Mouse (Mus musculus) CH12.LX (cell line): Measurements from ENCODE around the gene Hecw2. TPM values are rescaled to one million over a fixed set of nuclear protein-coding genes. Genes with fewer than 3 reads are reported as not detected.

Experiments used
- DNase-seq: peaks from one replicate; pipeline ENCODE4 v3.0.0-alpha.2; 2013; ENCODE audit errors: extremely low read depth
- H3K27ac ChIP-seq: 2 replicates; pipeline ENCODE4 v1.5.1; 2012; ENCODE audit warnings: low read depth, mild to moderate bottlenecking, control low read depth, moderate library complexity; ENCODE audit not compliant: insufficient read depth
- H3K27me3 ChIP-seq: replicated peaks from 2 replicates; pipeline ENCODE3; 2012; ENCODE audit warnings: inconsistent platforms
- H3K36me3 ChIP-seq, 2 experiments: replicated peaks in 1 of 2; 2 replicates each; pipeline versions ENCODE3 to v1.6.1; 2012; ENCODE audit warnings: inconsistent platforms in 1 of 2, low read length in 1 of 2, mild to moderate bottlenecking in 1 of 2, mixed read lengths in 1 of 2, moderate library complexity in 1 of 2; ENCODE audit not compliant: control insufficient read depth in 1 of 2, insufficient read depth in 1 of 2
- H3K4me1 ChIP-seq, 2 experiments: 2 replicates each; pipeline ENCODE4 v1.6.1; 2012; ENCODE audit warnings: inconsistent platforms in 1 of 2, moderate library complexity in 1 of 2; ENCODE audit not compliant: insufficient read depth in 2 of 2, control insufficient read depth in 1 of 2
- H3K4me2 ChIP-seq: 2 replicates; pipeline ENCODE4 v1.6.1; 2012; ENCODE audit warnings: low read depth, mild to moderate bottlenecking, control low read depth; ENCODE audit not compliant: poor library complexity, insufficient read depth, severe bottlenecking
- H3K4me3 ChIP-seq, 3 experiments: fragments of 150-350 bp in 1 of 3; sonication (generic) in 1 of 3; replicated peaks in 1 of 3; 2 replicates each; pipeline versions ENCODE3 to v1.5.1; 2011 to 2012; ENCODE audit warnings: low read depth in 2 of 3, low read length in 2 of 3, mild to moderate bottlenecking in 2 of 3, moderate library complexity in 2 of 3, control low read depth in 1 of 3, improper control_type of control experiment in 1 of 3, inconsistent platforms in 1 of 3, mixed read lengths in 1 of 3; ENCODE audit not compliant: poor library complexity in 1 of 3
- H3K79me2 ChIP-seq: replicated peaks from 2 replicates; pipeline ENCODE4 v1.6.1; 2012; ENCODE audit warnings: mild to moderate bottlenecking, moderate library complexity; ENCODE audit not compliant: control insufficient read depth, poor library complexity, insufficient read depth, severe bottlenecking; ENCODE audit errors: extremely low read depth
- H3K9ac ChIP-seq: 2 replicates; pipeline ENCODE4 v1.6.1; 2012; ENCODE audit warnings: low read depth, mild to moderate bottlenecking, control low read depth, moderate library complexity; ENCODE audit not compliant: insufficient read depth
- H3K9me3 ChIP-seq: replicated peaks from 2 replicates; pipeline ENCODE3; 2012; ENCODE audit warnings: low read length, inconsistent platforms, mixed read lengths
- CHD2 ChIP-seq: IDR thresholded peaks from 2 replicates; pipeline ENCODE4 v1.6.1; 2011; ENCODE audit warnings: low read length, improper control_type of control experiment
- E2F4 ChIP-seq: IDR thresholded peaks from 2 replicates; pipeline ENCODE4 v1.6.1; 2011; ENCODE audit warnings: low read depth, low read length, improper control_type of control experiment; ENCODE audit not compliant: insufficient replicate concordance
- ELF1 ChIP-seq: IDR thresholded peaks from 2 replicates; pipeline ENCODE4 v1.6.1; 2014; ENCODE audit warnings: low read depth, mild to moderate bottlenecking, inconsistent platforms, low read length, improper control_type of control experiment
- ETS1 ChIP-seq: conservative IDR thresholded peaks from 2 replicates; pipeline ENCODE4 v1.6.1; 2012; ENCODE audit warnings: low read depth, mild to moderate bottlenecking, inconsistent platforms, low read length, improper control_type of control experiment, moderate library complexity
- HCFC1 ChIP-seq: IDR thresholded peaks from 2 replicates; pipeline ENCODE4 v1.6.1; 2012; ENCODE audit warnings: low read depth, mild to moderate bottlenecking, inconsistent platforms, low read length, improper control_type of control experiment
- JUN ChIP-seq: IDR thresholded peaks from 2 replicates; pipeline ENCODE4 v1.6.1; 2011; ENCODE audit warnings: low read depth, mild to moderate bottlenecking, low read length, improper control_type of control experiment, moderate library complexity; ENCODE audit not compliant: insufficient read depth
- JUND ChIP-seq: conservative IDR thresholded peaks from 2 replicates; pipeline ENCODE4 v1.6.1; 2011; ENCODE audit warnings: low read depth, low read length, improper control_type of control experiment
- KAT2A ChIP-seq: IDR thresholded peaks from 2 replicates; pipeline ENCODE4 v1.6.1; 2012; ENCODE audit warnings: low read length, improper control_type of control experiment, inconsistent platforms; ENCODE audit not compliant: insufficient replicate concordance
- MAFK ChIP-seq: IDR thresholded peaks from 2 replicates; pipeline ENCODE4 v1.6.1; 2011; ENCODE audit warnings: low read length, improper control_type of control experiment; ENCODE audit not compliant: insufficient replicate concordance
- MAZ ChIP-seq: IDR thresholded peaks from 2 replicates; pipeline ENCODE4 v1.6.1; 2012; ENCODE audit warnings: low read depth, mild to moderate bottlenecking, inconsistent platforms, low read length, improper control_type of control experiment, moderate library complexity
- MXI1 ChIP-seq: IDR thresholded peaks from 2 replicates; pipeline ENCODE4 v1.6.1; 2011; ENCODE audit warnings: mild to moderate bottlenecking, low read depth, low read length, improper control_type of control experiment
- MYC ChIP-seq: IDR thresholded peaks from 2 replicates; pipeline ENCODE4 v1.6.1; 2011; ENCODE audit warnings: low read depth, mild to moderate bottlenecking, improper control_type of control experiment, low read length
- POLR2A ChIP-seq: IDR thresholded peaks from 2 replicates; pipeline ENCODE4 v1.6.1; 2011; ENCODE audit warnings: low read depth, mild to moderate bottlenecking, improper control_type of control experiment, low read length
- POLR2AphosphoS2 ChIP-seq: IDR thresholded peaks from 2 replicates; pipeline ENCODE4 v1.6.1; 2011; ENCODE audit warnings: low read depth, low read length, improper control_type of control experiment
- RAD21 ChIP-seq: IDR thresholded peaks from 2 replicates; pipeline ENCODE4 v1.6.1; 2011; ENCODE audit warnings: low read depth, mild to moderate bottlenecking, low read length, improper control_type of control experiment, moderate library complexity
- SIN3A ChIP-seq: IDR thresholded peaks from 2 replicates; pipeline ENCODE4 v1.6.1; 2012; ENCODE audit warnings: low read length, improper control_type of control experiment, inconsistent platforms
- SMC3 ChIP-seq: IDR thresholded peaks from 2 replicates; pipeline ENCODE4 v1.6.1; 2011; ENCODE audit warnings: low read depth, low read length, improper control_type of control experiment
- TBP ChIP-seq: conservative IDR thresholded peaks from 2 replicates; pipeline ENCODE4 v1.6.1; 2011; ENCODE audit warnings: low read depth, low read length, improper control_type of control experiment
- TCF12 ChIP-seq: IDR thresholded peaks from 2 replicates; pipeline ENCODE4 v1.6.1; 2014; ENCODE audit warnings: low read depth, mild to moderate bottlenecking, inconsistent platforms, low read length, improper control_type of control experiment
- UBTF ChIP-seq: IDR thresholded peaks from 2 replicates; pipeline ENCODE4 v1.6.1; 2012; ENCODE audit warnings: low read depth, mild to moderate bottlenecking, inconsistent platforms, low read length, improper control_type of control experiment, moderate library complexity
- ZC3H11A ChIP-seq: IDR thresholded peaks from 2 replicates; pipeline ENCODE4 v1.6.1; 2012; ENCODE audit warnings: low read depth, mild to moderate bottlenecking, inconsistent platforms, low read length, improper control_type of control experiment
- ZKSCAN1 ChIP-seq: IDR thresholded peaks from 2 replicates; pipeline ENCODE4 v1.6.1; 2012; ENCODE audit warnings: low read depth, inconsistent platforms, low read length, improper control_type of control experiment, borderline replicate concordance
- dilution Hi-C: fragments of 300-500 bp; cut with MboI; formaldehyde crosslinking; loops from 2 replicates; pipeline ENCODE4 v1.14.3; 2020; ENCODE audit warnings: low sequenced_read_pairs; ENCODE audit not compliant: extremely low pct_unique_long_range_greater_than_20kb, extremely low pct_ligation_motif_present
- in situ Hi-C: fragments of 300-500 bp; cut with MboI; formaldehyde crosslinking; loops from 3 replicates; pipeline ENCODE4 v1.14.3; 2019; ENCODE audit warnings: low sequenced_read_pairs, low pct_ligation_motif_present, low pct_unique_long_range_greater_than_20kb, mixed read lengths
- polyA plus RNA-seq: library from polyadenylated mRNA; unstranded; fragments of >175 nt; gene quantifications from 2 replicates; pipeline ENCODE4 v1.2.1, GENCODE M21; 2012; ENCODE audit warnings: low read depth; ENCODE audit not compliant: insufficient read length
- total RNA-seq, 2 experiments: library from RNA; depleted of rRNA; stranded (reverse); fragments of 300-350 nt in 1 of 2; fragments of >200 nt in 1 of 2; gene quantifications; 2 replicates each; pipeline ENCODE4 v1.2.3; 2012 to 2014

Hecw2 gene
- total and polyA plus RNA-seq, 3 experiments: 0.05 to 0.59 (median 0.14) TPM

DNA sequence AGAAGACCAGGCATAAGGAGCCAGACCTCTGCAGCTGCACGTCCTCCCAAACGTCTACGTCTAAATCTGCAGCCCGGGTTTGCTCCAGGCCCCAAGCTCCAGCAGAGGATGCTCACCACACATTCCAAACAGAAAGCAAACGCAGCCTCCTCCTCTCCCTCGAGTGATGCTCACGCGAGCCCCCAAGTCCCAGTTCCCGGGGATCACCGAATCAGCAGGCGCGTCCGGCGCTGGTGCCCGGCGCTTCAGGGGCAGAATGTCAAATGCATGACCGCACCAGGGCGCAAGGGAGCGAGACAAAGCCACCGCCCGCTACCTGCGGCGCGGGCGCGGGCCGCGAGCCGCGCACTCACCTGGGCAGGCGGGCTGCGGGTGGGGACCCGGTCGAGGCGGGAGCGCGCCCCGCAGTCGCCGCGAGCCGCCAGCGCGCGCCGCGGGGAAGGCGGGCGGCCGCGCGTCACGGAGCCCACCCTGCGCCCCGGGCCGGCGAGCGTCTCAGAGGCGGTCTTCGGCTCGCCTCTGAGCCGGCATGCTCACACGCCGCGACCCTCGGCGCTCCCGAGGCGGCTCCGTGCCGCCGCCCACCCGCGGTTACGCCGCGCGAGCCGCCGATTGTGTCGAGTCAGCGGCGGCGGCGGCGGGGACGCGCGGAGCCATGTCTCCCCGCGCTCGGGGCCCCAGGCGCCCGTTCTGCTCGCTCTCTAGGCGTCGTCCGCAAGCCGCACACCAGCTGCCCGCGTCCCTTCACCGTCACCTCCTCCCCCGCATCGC is 600 bp downstream of the Hecw2 start:
- DNase-seq: no peak
- Histone ChIP-seq H3K79me2 (no peaks in the 10 kb centered on the region), H3K4me2 (no peak overlapping the region), H3K9ac (no peak overlapping the region), H3K27ac (no peak overlapping the region), H3K36me3 (no peaks in the 10 kb centered on the region), H3K27me3 (no peaks in the 10 kb centered on the region), H3K4me1 (no peaks in the 10 kb centered on the region), H3K9me3 (peaks cover 6% of the 10 kb centered on the region), H3K4me3 (no peak overlapping the region)
- TF ChIP-seq JUND (no peak), MAFK (no peak), TCF12 (no peak), POLR2A (no peak), ZC3H11A (no peak), CHD2 (no peak), TBP (no peak), UBTF (no peak), RAD21 (no peak)
- in situ Hi-C loops (no loop called here), dilution Hi-C loops (no loop called here)

DNA sequence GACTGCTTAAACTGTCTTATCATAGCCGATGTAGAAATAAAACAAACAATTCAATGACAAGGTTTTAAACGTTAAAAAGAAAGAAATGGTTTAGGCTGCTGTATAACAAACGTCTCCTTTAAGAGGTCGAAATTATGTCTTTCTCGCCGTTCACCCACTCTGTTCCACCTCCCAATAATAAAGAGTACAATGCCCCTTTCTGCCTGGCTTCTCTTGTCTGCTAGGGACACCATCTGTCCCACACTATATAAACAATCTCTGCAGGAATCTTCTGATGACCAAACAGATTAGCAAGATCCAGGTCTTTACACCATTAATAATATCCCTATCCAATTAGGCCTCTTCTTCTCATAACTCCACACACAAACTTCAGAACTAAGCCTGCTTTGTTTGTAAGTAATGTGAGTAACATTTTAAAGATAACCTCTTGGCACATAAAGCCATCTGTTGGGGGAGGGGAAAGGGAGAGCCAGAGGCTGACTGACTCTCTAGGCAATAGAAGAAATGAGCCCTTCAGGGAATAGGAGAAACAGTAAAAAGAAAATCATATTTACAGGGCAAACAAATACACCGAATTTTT is 1.7 kb downstream of the Hecw2 start:
- Histone ChIP-seq H3K79me2 (no peaks in the 10 kb centered on the region), H3K9ac (no peak overlapping the region), H3K4me1 (no peaks in the 10 kb centered on the region), H3K9me3 (peaks cover 6% of the 10 kb centered on the region), H3K4me2 (no peak overlapping the region), H3K27ac (no peak overlapping the region), H3K27me3 (no peaks in the 10 kb centered on the region), H3K36me3 (no peaks in the 10 kb centered on the region), H3K4me3 (no peak overlapping the region)
- no peak for DNase-seq
- dilution Hi-C loops (no loop called here), in situ Hi-C loops (no loop called here)
- TF ChIP-seq MXI1 (no peak), ZKSCAN1 (no peak)

DNA sequence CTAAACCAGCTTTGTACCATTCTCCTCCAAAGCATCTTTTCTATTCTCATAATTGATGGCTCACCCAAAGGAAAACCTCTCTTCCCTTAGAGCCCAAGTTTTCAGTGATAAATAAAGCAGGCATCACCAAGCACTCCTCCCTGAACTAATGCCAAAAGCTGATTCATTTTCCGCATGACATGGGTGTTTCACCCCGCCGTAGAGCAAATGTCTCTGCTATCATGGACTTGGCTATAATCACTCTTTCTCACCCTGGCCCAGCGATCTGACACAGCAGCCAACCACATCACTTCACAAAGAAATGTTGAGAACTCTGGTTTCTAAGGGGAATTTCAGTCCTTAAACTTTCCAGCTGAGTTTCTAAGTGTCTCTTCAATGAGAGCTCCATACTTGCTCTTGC is 7.4 kb downstream of the Hecw2 start:
- dilution Hi-C loops: no loop called here
- no peak for TF ChIP-seq SMC3
- no peak for TF ChIP-seq E2F4
- no peak for TF ChIP-seq MYC
- TF ChIP-seq POLR2AphosphoS2: no peak
- TF ChIP-seq ZC3H11A: no peak
- no peak for TF ChIP-seq TBP
- no peak for TF ChIP-seq HCFC1
- no peak for TF ChIP-seq ETS1
- TF ChIP-seq MAZ: no peak
- TF ChIP-seq SIN3A: no peak
- TF ChIP-seq JUND: no peak
- TF ChIP-seq JUN: no peak
- TF ChIP-seq MAFK: no peak
- TF ChIP-seq TCF12: no peak
- TF ChIP-seq KAT2A: no peak
- no peak for TF ChIP-seq ELF1
- no peak for TF ChIP-seq UBTF
- no peak for DNase-seq
- Histone ChIP-seq H3K27ac (no peak overlapping the region), H3K9ac (no peak overlapping the region), H3K79me2 (no peaks in the 10 kb centered on the region), H3K4me3 (no peak overlapping the region), H3K27me3 (no peaks in the 10 kb centered on the region), H3K36me3 (no peaks in the 10 kb centered on the region), H3K4me2 (no peak overlapping the region), H3K4me1 (no peaks in the 10 kb centered on the region), H3K9me3 (no peaks in the 10 kb centered on the region)
- in situ Hi-C loops: no loop called here
